Mouse (Mus musculus) olfactory bulb, adult 2 months (tissue): ENCODE results near the gene Cyp4f15. TPM values are rescaled to one million over a fixed set of nuclear protein-coding genes. Genes with fewer than 3 reads are reported as not detected.

Experiments used
- H3K27ac ChIP-seq: fragments of 200-500 bp; 2 replicates; pipeline ENCODE4 v1.5.1; 2012; ENCODE audit warnings: low read depth, low read length; ENCODE audit not compliant: insufficient read depth
- H3K4me1 ChIP-seq: fragments of 200-500 bp; 2 replicates; pipeline ENCODE4 v1.6.1; 2012; ENCODE audit warnings: low read length; ENCODE audit not compliant: control insufficient read depth, insufficient read depth
- H3K4me3 ChIP-seq: fragments of 200-500 bp; 2 replicates; pipeline ENCODE4 v1.5.1; 2012; ENCODE audit warnings: mild to moderate bottlenecking, low read depth, low read length, moderate library complexity; ENCODE audit not compliant: insufficient read depth
- CTCF ChIP-seq: fragments of 200-500 bp; IDR thresholded peaks from 2 replicates; pipeline ENCODE4 v1.5.1; 2012; ENCODE audit warnings: low read depth, mild to moderate bottlenecking, low read length, moderate library complexity; ENCODE audit not compliant: insufficient read depth
- POLR2A ChIP-seq: fragments of 200-500 bp; IDR thresholded peaks from 2 replicates; pipeline ENCODE4 v1.6.1; 2012; ENCODE audit warnings: mild to moderate bottlenecking, low read depth, low read length, moderate library complexity; ENCODE audit not compliant: insufficient read depth
- WGBS: fragments of 180-500 bp; shearing (Covaris S2); methylation state at CpG from one replicate; pipeline ENCODE4 v1.1.7; 2018; 5-methylcytosine and 5-hydroxymethylcytosine counted together
- polyA plus RNA-seq: library from polyadenylated mRNA; stranded (reverse); fragments of >200 nt; gene quantifications from 2 replicates; pipeline ENCODE4 v1.2.4, GENCODE M21; 2012; ENCODE audit warnings: low replicate concordance; ENCODE audit not compliant: missing spikeins, insufficient read depth, insufficient read length

Cyp4f15 gene
- polyA plus RNA-seq, 1 experiment = not detected

- Histone ChIP-seq H3K4me3 (no peak overlapping the region), H3K27ac (no peak overlapping the region), H3K4me1 (peaks cover 7% of the 10 kb centered on the region)
- WGBS = 68% methylated on average over 5 of the region's 5 CpGs
- TF ChIP-seq CTCF = no peak
- no peak for TF ChIP-seq POLR2A
Observed at GRCm38 (mm10) chr17:32750611-32751010, 65.2 kb downstream of the Cyp4f15 start.

Other genes with a start within 250 kb of the Cyp4f15 start
- gene Cyp4f39, start 232.9 kb upstream of the Cyp4f15 start, polyA plus RNA-seq = not detected in 2 replicates
- gene Cyp4f17, start 179.6 kb upstream of the Cyp4f15 start, polyA plus RNA-seq = not detected in 2 replicates
- not detected in 2 replicates for gene Cyp4f16, start 149.1 kb upstream of the Cyp4f15 start, polyA plus RNA-seq
- gene Cyp4f37, start 64.3 kb upstream of the Cyp4f15 start, polyA plus RNA-seq = not detected in 2 replicates
- gene Cyp4f40, start 26.7 kb upstream of the Cyp4f15 start, polyA plus RNA-seq = not detected in 2 replicates
- gene Zfp871, start 102.7 kb downstream of the Cyp4f15 start, polyA plus RNA-seq = 68.0 and 91.8 TPM in 2 replicates
- gene Zfp811, start 124.3 kb downstream of the Cyp4f15 start, polyA plus RNA-seq = not detected in 2 replicates
- not detected in 2 replicates for gene Zfp799, start 144.6 kb downstream of the Cyp4f15 start, polyA plus RNA-seq
- not detected in 2 replicates for gene Zfp870, start 206.0 kb downstream of the Cyp4f15 start, polyA plus RNA-seq
- gene Cyp4f14, start 231.7 kb downstream of the Cyp4f15 start, polyA plus RNA-seq = not detected in 2 replicates